Mouse (Mus musculus): Measurements from ENCODE around the gene Sirt2.

The Sirt2 gene

DNA sequence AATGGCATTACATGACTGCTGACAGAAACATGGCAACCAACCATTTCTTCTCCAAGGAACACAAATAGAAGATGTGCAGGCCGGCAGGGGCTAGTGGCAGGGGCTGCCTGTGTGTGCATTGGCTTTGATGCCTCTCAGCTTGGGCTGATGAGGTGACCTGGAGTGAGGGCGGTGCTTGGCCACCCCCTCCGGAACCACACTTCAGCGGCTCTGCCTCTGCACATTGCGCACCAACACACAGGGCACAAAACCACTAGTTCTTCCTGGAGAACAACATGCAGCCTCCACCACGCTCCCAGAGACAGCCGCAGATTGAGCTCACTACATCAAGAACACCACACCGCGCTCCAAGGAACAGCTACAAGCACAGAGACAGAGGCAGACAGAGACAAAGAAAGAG is 49.7 kb downstream of the Sirt2 start:
- DNase-seq (ENCODE audit: low spot score), result no peak

DNA sequence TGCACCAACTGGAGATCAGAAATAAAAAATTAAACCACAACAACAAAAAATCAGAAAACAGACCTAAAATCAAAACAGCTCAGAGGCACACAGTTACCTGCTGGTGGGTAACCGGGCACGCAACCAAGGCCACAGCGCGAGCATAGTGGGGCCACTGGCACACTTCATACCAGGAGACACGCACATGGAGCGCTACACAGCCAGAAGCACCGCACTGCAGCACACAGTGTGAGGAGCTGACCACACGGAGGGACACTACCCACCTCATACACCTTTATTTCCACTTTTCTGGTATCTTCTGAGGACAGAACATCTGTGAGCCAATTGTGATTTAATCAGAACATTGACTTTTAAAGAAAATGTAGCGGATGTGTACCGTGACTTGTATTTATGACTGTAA is 50.4 kb downstream of the Sirt2 start:
- DNase-seq (ENCODE audit: low spot score), result no peak

DNA sequence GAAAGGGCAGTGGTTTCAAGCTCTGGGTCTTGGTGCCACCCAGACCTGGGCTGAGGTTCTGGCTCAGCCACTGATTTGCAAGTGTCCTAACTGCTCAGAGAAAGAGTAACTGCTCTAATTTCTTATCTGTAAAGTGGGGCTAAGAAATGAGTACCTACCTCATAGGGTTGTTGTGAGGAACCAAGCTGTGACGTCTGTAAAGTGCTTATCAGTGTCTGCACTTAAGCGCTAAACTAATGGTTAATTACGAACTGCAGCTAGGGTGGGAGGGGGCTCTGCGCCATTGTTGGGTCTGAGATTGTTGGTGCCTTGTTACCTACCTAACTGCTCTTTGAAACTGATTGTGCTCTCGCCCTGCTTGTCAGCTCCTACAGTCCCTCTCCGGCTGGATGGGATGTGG is 51.0 kb downstream of the Sirt2 start:
- DNase-seq (ENCODE audit: low spot score), result no peak

DNA sequence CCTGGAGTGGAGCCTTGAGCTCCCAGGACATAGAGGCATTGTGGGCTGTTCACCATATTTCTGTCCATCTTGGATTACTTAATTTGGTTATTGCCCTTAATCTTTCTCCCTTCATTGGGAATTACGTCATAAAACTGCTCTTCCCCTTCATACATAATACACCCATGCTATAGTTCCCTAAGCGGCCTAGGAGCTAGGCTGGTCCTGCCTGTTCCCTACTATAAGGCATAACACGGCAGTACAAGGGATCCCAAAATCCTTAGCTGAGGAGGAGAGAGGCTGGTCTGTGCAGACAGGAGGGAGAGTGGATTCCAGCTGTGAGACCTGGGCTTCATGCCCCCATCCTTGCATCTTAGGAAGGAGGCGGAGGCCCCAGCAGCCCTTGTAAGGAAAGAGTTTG is 51.4 kb downstream of the Sirt2 start:
- no peak for DNase-seq (ENCODE audit: low spot score)

DNA sequence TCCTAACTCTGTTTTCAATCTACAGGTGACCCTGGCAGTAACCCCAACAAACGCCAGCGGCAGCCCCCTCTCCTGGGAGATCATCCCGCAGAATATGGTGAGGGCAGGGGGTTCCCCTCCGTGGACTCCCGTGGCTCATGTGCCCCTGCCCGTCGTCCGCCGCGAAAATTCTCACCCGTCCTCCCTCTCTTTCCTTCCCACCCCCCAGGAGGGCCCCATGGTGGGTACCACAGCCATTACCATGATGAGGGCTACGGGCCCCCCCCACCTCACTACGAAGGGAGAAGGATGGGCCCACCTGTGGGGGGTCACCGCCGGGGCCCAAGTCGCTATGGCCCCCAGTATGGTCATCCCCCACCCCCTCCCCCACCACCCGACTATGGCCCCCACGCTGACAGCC is 51.9 kb downstream of the Sirt2 start:
- DNase-seq (ENCODE audit: low spot score), result no peak

DNA sequence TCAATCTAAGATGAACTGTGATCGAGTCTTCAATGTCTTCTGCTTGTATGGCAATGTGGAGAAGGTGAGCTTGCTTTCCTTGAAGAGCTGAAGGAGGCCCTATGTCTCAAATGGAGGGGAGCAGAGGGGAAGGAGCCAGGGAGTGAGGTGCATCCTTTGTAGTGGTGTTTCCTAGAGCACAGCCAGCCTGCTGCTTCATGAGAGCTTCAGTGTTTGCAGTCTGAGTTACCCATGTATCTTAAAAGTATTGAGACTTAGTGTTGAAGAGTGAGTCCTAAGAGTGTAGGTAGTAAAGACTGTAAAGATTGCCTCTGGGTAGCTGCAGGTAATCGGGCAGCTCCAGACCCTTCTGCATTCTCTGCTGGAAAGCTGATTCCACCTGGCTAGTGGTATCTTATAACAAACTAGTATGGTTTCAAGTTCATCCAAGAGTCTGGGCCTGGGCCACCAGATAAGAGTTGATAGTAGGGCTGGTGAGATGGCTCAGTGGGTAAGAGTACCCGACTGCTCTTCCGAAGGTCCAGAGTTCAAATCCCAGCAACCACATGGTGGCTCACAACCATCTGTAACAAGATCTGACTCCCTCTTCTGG is 52.4 kb downstream of the Sirt2 start:
- DNase-seq (ENCODE audit: low spot score), result no peak

DNA sequence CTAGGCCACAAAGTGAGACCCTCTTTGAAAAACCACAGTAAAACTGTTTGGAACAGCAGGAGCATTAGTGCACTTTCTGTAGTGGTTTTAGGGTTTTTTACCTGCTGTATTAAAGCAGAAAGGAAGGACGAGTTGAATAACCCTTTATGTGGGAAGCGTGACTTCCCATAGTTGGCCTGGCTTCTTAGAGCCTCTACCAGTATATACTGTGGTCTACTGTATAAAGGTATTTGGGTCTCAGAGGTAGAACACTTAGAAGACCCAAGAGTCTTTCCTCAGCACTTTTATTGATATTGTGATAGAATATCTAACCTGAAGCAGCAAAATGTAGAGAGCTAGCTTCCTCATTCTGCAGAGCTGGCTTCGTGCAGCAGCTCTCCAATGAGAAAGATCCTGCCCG is 53.0 kb downstream of the Sirt2 start:
- DNase-seq (ENCODE audit: low spot score), result no peak

DNA sequence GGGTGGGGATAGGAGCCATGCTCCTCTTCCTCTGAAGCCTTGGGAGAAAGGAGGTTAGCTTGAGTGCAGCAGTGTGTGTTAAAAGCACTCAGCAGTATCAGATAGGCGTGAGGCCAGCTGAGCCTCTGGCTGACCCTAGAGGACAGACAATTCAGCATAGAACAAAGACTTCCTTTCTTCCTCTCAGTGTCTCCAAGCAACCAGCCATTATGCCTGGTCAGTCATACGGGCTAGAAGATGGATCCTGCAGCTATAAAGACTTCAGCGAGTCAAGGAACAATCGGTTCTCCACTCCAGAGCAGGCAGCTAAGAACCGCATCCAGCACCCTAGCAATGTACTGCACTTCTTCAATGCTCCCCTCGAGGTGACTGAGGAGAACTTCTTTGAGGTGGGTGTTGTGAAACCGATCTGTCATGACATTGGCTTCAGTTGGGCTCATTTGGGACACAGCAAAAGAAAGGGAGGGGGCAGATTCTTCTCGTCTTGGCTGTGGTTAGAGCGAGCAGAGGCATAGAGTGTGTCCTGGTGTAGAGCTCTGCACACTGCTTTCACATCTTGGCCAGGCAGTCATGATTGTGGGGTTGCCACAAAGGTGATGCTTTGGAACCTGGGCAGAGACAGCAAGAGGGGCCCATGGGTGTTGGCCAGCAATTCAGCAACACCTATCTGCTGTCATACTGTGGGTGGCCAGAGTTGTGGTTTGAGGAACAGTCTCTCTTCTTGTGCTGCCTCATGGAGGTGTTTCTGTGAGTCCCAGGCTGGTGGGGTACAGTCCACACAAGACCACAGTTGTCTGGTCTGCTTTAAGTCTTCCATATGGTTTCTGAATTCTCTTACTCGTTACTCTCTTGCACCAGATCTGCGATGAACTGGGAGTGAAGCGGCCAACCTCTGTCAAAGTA is 54.1 kb downstream of the Sirt2 start:
- no peak for DNase-seq (ENCODE audit: low spot score)

DNA sequence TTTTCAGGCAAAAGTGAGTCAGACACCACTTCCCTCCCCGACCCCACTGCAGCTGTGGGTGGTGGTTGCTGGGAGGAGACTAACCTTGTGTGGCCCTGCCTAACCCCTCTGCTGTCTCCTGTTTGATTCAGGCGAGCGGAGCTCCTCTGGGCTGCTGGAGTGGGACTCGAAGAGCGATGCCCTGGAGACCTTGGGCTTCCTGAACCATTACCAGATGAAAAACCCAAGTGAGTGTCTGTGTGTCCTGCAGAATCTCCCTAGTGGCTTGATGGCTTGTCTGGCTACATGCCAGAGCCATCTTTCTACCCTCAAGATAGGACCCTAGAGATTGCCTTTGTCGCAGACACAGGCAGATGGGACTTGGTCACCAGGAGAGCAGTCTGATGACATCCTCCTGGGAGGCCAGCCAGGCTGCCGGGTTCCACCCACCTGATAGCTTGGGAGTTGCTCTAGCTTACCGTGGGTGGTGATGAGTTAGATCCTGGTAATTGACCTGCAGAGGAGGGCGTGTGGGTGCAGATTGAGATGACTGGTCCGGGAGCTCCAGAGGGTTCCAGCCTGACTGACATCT is 54.8 kb downstream of the Sirt2 start:
- DNase-seq (ENCODE audit: low spot score), result peak; percentile 29

DNA sequence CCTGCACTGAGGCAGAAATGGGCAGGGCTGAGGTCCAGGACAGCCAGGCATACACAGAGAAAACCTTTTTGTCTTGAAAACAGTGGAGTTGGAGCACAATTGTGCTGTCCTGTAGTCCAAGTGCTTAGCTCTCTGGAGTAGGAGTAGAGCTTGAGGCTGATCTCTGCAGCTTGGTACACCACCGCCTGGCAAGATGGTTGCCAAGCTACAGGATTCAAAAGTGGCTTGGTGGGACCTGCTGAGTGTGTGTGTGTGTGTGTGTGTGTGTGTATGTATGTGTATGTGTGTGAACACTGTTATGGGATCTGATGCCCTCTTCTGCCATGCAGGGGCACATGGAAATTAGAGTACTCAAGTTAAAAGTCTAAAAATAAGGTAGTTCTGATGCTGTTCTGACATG is 56.0 kb downstream of the Sirt2 start:
- DNase-seq (ENCODE audit: low spot score), result no peak

DNA sequence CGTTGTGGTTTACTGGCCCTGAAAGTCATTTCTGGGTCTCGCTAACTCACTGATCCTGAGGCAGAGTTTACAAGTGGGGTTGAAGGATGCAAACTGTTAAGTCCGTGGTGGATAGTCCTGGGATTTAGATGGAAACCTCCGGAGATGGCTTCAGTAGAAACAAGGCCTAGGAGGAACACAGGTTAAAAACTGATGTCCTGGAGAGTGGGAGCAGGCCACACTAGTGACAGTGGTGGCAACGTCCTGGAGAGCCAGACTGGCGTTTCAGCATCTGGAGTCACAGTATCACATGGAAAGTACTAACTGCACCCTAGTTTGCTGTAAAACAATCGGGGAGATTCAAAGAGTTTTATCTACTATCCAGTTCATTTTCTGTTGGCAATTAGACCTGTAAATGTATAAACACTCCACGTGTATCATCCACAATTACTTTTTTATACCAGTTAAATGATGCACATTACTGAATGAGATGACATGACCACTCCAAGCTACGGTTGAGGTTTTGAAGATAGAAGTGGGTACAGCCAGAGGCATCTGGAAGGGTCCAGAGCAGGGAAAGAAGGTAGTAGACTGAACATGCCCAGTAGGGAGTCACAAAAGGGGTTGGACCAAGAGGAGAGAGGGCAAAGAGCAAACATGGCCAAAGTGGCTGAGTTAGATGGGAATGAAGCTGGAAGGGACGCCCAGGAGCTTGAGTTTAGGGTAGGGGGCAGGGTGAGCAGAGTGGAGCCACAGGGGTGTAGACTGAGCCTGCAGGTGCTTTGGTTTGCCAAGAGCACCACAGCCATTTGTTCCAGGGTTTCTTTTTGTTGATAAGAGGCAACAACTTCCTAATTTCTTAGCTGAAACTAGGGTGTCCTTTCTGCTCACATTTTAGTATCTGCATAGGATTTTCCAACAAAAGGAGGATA is 56.7 kb downstream of the Sirt2 start:
- DNase-seq (ENCODE audit: low spot score), result no peak

DNA sequence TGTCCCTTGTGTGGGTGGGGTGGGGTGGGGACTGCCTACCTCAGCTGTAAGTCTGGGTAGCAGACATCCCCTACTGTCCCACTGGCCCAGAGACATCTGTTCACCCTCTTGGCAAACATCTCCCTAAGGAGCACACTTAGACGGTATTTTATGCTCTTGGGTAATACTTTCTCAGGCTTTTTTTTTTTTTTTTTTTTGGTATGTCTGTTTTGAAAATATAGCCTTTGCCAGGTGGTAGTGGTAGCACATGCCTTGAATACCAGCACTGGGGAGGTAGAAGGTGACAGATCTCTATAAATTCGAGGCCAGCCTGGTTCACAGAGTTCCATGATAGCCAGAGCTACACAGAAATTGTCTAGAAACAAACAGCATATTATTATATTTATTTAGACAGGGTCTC is 57.4 kb downstream of the Sirt2 start:
- no peak for DNase-seq (ENCODE audit: low spot score)

DNA sequence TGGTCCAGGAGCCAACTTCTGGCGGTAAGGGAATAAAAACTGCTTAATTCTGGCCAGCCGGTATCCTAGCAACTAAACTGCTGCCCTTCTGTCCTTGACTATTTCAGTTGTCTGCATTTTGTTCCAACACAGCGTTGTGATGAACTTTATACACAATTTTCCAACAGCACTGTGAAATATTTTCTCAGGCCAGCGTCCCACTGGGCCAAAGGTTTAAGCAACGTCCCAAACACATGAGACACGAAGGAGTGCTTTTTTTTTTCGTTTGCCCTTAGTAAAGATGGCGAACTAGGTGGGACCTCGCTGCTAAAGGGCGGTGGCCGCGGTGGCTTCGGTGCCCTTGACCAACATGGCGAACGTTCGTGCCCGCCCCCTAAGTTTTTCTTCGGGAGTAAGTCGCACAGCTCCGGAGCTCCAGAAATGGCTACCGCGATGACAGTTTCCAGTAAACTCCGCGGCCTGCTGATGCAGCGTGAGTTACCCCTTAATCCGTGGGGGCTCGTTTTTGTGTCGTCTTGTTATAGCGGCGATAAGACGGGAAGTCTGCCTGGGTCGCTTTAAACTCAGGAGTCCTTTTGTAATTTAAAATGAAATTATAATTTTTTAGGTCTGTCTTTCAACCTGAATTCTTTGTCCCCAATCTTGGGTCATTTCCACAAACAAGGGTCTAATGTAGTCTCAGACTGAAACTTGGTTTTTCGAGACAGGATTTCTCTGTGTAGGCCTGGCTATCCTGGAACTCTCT is 58.6 kb downstream of the Sirt2 start, which contains the start of gene Ech1:
TSS of gene Ech1 (plus strand) at position 277 of the 745 bp plus-strand sequence.
- DNase-seq (ENCODE audit: low spot score), result peak; percentile 55

DNA sequence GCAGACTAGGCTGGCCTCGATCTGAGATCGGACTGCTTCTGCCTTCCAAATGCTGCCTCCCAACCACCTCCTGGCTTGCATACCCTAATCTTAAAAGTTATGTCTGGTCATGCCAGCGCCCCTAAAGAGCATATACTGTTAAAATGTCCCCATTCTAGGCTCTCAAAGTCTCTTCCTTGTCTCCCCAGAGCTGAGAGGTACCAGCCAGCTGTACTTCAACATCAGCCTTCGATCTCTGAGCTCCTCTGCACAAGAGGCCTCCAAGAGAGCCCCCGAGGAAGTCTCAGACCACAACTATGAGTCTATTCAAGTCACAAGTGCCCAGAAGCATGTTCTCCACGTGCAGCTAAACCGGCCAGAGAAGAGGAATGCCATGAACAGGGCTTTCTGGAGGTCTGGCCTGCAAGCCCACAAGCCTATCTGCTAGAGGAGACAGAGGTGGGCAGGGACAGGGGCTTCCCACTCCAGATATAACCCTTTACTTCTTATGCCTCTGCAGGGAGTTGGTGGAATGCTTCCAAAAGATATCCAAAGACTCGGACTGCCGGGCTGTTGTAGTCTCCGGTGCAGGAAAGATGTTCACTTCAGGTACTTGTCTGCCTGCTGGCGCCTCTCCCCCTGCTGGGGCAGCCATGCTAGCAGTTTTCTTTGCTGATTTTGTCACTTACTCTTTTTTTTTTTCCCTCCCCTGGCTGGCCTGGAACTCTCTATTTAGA is 59.3 kb downstream of the Sirt2 start:
- no peak for DNase-seq (ENCODE audit: low spot score)

DNA sequence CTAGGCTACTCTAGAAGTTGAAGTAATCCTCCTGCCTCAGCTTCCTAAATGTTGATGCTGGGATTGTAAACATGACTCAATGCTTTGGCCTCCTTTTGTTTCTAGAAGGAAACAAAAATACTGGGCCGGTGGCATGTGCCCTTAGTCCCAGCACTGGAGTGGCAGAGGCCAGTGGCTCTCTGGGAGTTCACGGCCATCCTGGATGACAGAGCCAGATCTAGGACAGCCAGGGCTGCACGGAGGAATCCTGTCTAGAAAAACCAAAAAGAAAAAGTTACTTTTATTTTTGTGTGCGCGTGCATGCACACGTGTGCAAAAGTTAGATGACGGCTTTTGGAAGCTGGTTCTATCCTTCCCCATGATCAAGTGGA is 59.9 kb downstream of the Sirt2 start:
- no peak for DNase-seq (ENCODE audit: low spot score)

DNA sequence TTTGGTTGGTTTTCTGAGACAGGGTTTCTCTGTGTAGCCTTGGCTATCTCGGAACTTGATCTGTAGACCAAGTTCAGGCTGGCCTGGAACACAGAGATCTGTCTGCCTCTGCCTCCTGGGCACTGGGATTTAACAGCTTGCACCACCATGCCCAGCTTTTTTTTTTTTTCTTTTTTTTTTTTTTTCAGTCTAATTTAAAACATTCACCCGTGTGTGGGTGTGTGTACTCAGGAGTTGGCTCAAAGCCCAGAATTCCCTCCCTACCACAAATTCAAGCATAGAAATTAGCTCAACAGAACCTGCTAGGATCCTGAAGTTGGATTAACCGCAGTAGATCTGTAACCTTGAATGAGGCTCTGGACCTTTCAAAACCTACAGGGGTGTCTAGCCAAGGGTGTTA is 60.8 kb downstream of the Sirt2 start:
- DNase-seq (ENCODE audit: low spot score), result peak; percentile 38

DNA sequence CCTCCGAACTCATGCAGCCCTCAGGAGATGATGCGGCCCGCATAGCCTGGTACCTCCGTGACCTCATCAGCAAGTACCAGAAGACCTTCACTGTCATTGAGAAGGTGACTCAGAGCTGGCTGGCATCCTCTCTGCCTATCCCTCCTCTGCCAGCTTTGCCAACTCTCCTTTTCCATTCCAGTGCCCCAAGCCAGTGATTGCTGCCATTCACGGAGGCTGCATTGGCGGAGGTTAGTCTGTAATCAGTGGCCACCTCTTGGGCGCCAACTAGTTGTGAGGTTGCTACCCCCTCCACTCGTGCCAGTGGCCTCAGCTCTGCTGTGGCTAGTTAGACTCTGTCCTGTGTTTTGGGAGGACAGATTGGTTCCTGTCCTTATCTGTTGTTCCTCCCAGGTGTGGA is 63.3 kb downstream of the Sirt2 start:
- no peak for DNase-seq (ENCODE audit: low spot score)

DNA sequence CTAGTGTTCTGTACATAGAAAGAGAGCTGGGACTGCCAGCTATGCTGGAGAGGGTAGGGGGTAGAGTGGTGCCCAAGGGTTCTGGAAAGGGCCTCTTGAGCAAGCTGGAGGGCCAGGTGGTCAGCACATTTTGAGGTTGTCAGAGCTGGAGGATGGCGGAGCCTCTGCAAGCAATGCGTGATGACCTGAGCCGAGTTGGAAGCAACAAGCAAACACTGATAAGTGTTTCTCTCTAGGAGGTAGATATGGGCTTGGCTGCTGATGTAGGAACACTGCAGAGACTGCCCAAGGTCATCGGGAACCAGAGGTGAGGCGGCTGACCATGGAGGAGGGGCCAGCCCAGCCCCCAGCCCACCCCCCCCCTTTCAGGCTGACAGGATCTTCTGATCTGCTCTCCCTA is 64.4 kb downstream of the Sirt2 start:
- DNase-seq (ENCODE audit: low spot score), result no peak

DNA sequence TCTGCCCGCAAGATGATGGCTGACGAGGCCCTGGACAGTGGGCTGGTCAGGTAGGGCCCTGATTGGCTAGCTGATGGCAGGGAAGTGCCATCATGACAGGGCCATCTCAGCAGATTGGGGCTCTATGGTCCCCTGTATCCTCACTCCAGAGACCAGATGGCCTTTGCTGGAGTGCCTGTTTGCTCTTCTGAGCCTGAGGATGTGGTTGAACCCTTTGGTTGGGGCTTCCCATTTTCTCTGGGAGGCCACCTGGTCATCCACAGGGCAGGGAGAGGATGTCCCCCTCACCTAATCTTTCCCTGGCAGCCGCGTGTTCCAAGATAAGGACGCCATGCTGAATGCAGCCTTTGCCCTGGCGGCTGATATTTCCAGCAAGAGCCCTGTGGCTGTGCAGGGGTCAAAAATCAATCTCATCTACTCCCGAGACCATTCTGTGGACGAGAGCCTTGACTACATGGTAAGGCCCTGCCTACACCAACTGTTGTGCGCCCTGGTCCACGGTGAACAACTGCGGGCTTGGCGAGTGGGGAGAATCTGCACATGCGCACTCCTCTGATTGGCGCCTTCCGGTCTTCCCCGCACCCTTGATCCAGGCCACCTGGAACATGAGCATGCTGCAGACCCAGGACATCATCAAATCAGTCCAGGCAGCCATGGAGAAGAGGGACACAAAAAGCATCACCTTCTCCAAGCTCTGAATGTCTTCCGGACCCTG is 65.0 kb downstream of the Sirt2 start:
- no peak for DNase-seq (ENCODE audit: low spot score)

DNA sequence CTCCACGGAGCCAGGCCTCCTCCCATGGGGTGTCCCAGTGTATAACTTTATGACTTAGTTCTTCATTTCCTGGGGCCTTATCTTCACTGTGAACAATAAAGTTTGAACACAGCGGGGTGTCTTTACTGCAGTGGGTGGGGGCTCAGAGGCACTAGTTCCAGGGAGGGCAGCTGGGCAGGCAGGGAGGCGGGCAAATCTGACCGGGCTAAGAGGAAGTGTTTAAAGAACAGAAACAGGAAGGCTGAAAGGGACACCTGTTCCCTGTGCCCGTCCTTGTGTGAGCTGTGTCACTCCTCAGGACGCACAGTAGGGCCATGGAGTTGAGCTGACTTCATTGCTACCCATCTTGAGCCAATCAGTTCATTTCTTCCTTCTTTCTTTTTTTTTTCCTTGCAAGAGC is 65.6 kb downstream of the Sirt2 start:
- no peak for DNase-seq (ENCODE audit: low spot score)

All from layer of hippocampus, adult 9-10 months (tissue).